Mouse (Mus musculus) layer of hippocampus, adult 11-12 months (tissue): Measurements from ENCODE around the gene Knstrn.

Source experiments
- DNase-seq: peaks from one replicate; pipeline ENCODE4 v3.0.0; 2022; ENCODE audit warnings: low spot score

The Knstrn gene

DNA sequence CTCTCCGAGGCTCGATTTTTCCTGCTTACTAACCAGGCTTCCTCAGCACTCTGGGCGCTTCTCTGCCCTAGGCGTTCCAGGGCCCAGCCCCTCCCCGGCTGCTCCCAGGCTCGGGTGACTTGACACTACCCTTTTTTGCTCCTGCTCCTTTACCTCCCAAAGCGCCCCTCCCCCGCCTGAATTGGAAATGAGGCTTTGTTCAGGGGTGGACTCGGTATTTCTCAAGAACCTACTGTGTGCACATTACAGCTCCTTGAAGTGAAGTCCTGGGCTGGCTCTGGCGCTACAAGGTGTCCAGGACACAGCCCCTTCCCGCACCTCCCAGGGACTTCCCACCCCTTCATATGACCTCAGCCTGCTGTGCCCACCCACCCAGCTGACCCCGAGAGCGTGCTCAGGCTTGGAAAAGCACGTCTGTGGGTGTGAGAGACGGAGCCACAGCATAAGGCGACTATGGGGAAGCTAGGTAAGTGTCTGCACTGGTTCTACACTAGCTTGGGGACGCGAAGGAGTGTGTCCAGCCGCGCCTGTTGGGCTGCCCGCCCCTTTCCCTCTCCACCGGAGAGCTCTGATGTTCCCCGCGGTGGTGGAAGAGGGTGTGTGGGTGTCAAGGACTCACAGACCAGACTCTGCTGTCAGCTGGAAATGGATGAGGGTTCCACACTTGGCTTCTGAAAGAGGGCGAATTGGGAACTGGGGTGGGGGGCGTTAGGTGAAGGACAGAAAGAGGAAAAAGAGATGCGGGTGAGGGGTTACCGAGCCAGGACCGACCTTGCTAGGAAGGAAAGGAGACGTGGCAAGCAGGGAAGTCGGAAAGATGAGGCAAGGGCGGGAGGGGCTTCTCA, 86.4 kb downstream of the Knstrn start, which contains the start of gene Bahd1:
Gene Bahd1 (plus strand): TSS at position 397 of the 845 bp plus-strand sequence.
- no peak for DNase-seq

DNA sequence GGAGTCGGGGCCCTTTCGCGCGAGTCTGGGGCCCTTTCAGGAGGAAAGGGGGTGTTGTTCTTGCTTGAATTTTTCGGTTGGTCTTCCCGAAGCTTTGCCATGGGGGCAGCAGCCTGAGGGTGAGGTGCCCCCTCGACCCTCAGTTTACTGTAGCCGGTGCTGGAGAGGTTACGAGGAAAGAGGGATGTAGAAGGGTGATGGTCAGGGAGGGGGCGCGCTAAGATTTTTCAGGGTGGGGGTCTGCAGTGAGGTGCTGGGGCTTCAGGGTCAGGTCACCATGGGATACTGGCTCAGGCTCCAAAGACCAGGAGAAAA, 87.0 kb downstream of the Knstrn start:
- no peak for DNase-seq

DNA sequence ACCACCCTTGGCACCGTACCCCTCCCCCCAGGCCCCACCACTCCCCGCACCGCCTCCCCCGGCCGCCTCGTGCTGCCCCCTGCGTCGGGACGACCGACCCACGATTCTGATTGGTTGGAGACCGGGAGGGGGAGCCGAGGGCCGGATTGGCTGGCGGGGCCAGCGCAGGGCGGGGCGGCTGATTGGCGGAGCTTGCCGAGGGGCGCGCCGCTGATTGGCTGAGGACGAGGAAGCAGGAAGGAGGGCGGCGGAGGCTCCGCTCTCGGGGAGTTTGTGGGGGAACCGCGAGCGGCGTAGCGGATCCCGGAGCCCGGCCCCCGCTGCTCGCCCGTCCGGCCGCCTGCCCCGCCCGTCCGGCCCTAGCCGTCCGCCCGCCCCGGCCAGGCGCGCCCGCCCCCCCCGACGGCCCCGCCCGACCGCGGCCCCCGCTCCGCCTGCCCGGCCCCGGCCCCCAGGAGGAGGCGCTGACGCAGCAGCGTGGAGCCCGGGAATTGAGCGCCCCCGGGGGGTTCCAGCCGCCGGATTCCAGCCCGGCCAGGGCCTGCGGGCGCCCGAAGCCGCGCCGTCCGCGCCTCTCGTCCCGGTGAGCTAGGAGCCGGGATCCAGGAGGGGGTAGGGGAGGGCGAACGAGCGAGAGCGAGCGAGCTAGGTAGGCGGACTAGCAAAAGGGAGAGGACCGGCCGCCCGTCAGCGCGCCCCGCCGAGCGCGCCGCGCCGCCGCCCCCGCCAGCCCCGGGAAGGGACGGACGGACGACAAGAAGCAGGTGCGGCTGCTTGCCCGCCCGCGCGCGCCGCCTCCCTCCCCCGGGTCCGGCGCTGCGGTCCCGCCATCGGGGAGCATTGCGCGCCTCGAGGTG, 87.6 kb downstream of the Knstrn start:
- DNase-seq, result peak; percentile 97

DNA sequence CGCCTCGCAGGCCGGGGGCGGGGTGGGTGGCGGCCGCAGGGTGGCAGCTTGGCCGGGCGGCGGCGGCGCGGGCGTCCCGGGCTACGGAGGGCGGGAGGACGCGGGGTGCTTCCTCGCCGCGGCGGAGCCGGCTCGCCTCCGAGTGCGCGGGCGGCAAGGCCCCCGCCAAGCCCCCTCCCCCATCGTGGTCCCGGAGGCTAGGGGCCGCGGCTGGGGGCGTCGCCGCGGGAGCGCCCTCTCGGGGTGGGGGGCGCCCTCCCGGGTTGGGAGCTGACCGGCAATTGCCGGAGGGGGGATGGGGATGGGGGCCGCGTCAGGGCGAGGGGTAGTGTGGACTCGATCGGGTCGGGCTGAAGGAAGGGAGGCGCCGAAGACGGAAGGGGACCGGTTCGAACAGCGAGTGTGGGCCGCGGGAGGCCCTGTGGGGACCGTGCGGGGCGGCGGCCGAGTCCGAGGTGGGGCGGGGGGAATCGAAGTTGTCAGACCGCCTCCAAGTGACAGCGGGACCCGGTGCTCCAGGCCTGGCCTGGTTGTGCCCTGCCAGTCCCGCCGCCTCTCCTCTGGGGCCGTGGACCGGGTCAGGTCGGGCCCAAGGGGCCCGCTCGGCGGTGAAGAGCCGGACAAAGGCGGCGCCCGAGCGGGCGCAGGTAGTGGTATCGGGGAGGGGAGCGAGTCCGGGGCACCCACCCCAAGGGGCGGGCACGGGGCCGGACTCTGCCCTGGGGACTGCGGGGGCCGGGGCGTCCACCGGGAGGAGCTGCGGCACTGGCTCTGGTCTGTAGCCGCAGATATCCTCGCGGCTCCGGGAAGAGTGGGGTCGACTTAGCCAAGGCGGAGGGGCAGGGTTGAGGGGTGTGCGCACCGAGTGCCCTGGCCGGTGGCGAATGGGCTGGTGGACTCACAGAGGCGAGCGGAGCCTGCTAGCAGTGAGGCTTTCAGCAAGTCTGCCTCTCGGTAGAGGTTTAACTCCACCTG, 88.5 kb downstream of the Knstrn start:
- no peak for DNase-seq

DNA sequence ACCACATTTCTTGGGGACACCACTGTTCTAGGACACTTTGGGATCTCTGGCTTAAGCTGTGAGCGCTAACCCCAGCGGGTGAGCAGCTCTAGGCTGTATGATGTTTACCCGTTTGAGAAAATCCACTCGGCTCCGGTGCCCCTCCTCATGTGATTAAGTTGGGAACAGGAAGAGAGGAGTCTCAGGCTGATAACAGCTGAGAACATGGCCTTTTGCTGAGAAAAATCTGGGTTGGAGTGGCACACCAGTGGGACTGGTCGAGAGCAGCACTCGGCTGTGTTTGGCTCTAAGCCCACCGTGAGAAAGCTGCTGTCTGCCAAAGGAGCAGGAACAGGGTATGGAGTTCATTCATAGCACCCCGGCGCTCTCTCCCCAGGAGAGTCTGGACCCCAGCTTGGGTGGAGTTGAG, 89.5 kb downstream of the Knstrn start:
- no peak for DNase-seq
